Mouse (Mus musculus): ENCODE measurements around the gene Cby3. TPM values are rescaled to one million over a fixed set of nuclear protein-coding genes. Genes with fewer than 3 reads are reported as not detected.

The Cby3 gene
- polyA plus RNA-seq, 1 experiment from 2014 or later, result 0.51 TPM

GRCm38 (mm10) chr11:50326302-50326966, 27.8 kb upstream of the Cby3 start:
- no peak for DNase-seq (ENCODE audit: low spot score)
- H3K4me3 ChIP-seq (ENCODE audit: low read depth, low read length), result peak overlapping the region; percentile 76
- no peaks in the 10 kb centered on the region for H3K27me3 ChIP-seq (ENCODE audit: control insufficient read depth, insufficient read depth, low read length)
- peak overlapping the region; percentile 59 for H3K9ac ChIP-seq (ENCODE audit: low read depth, low read length)
- H3K9me3 ChIP-seq (ENCODE audit: control insufficient read depth, low read length), result no peaks in the 10 kb centered on the region
- peak overlapping the region; percentile 50 for H3K4me2 ChIP-seq (replicated peaks; ENCODE audit: low read depth, low read length)
- WGBS, result 6% methylated on average over 7 of the region's 7 CpGs
- H3K36me3 ChIP-seq (ENCODE audit: control insufficient read depth, insufficient read depth, low read length), result peaks cover 3% of the 10 kb centered on the region; the same call in 1 of the 2 replicates
- H3K4me1 ChIP-seq (replicated peaks; ENCODE audit: control insufficient read depth, insufficient read depth, low read length), result no peaks in the 10 kb centered on the region; the same call in none of the 2 replicates
- ATAC-seq (ENCODE audit: low FRiP score), result no peak
- peak overlapping the region; percentile 18; the same call in 1 of the 2 replicates for H3K27ac ChIP-seq (ENCODE audit: low read depth, low read length)

- WGBS, result 94% methylated on average over 3 of the region's 3 CpGs
- no peak overlapping the region for H3K27ac ChIP-seq (ENCODE audit: low read depth, low read length)
These were observed 26.1 kb upstream of the Cby3 start for GRCm38 (mm10) chr11:50328075-50328625.

GRCm38 (mm10) chr11:50329378-50329777, 24.9 kb upstream of the Cby3 start:
- Histone ChIP-seq H3K27ac (ENCODE audit: low read depth, low read length) (no peak overlapping the region), H3K4me1 (replicated peaks; ENCODE audit: control insufficient read depth, insufficient read depth, low read length) (no peaks in the 10 kb centered on the region; the same call in 1 of the 2 replicates)
- 96% methylated on average over 1 of the region's 1 CpGs for WGBS

More at GRCm38 (mm10) chr11:50328075-50328625, 26.1 kb upstream of the Cby3 start:
- no peaks in the 10 kb centered on the region; the same call in none of the 2 replicates for H3K4me1 ChIP-seq (replicated peaks; ENCODE audit: control insufficient read depth, insufficient read depth, low read length)
- no peaks in the 10 kb centered on the region for H3K27me3 ChIP-seq (ENCODE audit: control insufficient read depth, insufficient read depth, low read length)
- no peak overlapping the region for H3K4me2 ChIP-seq (replicated peaks; ENCODE audit: low read depth, low read length)
- H3K4me3 ChIP-seq (ENCODE audit: low read depth, low read length), result no peak overlapping the region
- no peaks in the 10 kb centered on the region for H3K9me3 ChIP-seq (ENCODE audit: control insufficient read depth, low read length)
- no peak overlapping the region for H3K9ac ChIP-seq (ENCODE audit: low read depth, low read length)
- H3K36me3 ChIP-seq (ENCODE audit: control insufficient read depth, insufficient read depth, low read length), result peaks cover 3% of the 10 kb centered on the region; the same call in 1 of the 2 replicates
- DNase-seq (ENCODE audit: low spot score), result no peak
- ATAC-seq (ENCODE audit: low FRiP score), result no peak

GRCm38 (mm10) chr11:50333181-50333580, 21.1 kb upstream of the Cby3 start:
- no peaks in the 10 kb centered on the region for H3K9me3 ChIP-seq (ENCODE audit: control insufficient read depth, low read length)
- H3K36me3 ChIP-seq (ENCODE audit: control insufficient read depth, insufficient read depth, low read length), result peaks cover 3% of the 10 kb centered on the region; the same call in 1 of the 2 replicates
- ATAC-seq (ENCODE audit: low FRiP score), result no peak
- no peak overlapping the region for H3K27ac ChIP-seq (ENCODE audit: low read depth, low read length)
- H3K4me2 ChIP-seq (replicated peaks; ENCODE audit: low read depth, low read length), result no peak overlapping the region
- no peak overlapping the region for H3K9ac ChIP-seq (ENCODE audit: low read depth, low read length)
- no peak overlapping the region for H3K4me3 ChIP-seq (ENCODE audit: low read depth, low read length)
- WGBS, result 98% methylated on average over 3 of the region's 3 CpGs
- H3K4me1 ChIP-seq (replicated peaks; ENCODE audit: control insufficient read depth, insufficient read depth, low read length), result no peaks in the 10 kb centered on the region
- no peaks in the 10 kb centered on the region for H3K27me3 ChIP-seq (ENCODE audit: control insufficient read depth, insufficient read depth, low read length)
- DNase-seq (ENCODE audit: low spot score), result no peak

More at GRCm38 (mm10) chr11:50329378-50329777, 24.9 kb upstream of the Cby3 start:
- ATAC-seq (ENCODE audit: low FRiP score) (no peak), DNase-seq (ENCODE audit: low spot score) (no peak)
- Histone ChIP-seq H3K9me3 (ENCODE audit: control insufficient read depth, low read length) (no peaks in the 10 kb centered on the region), H3K36me3 (ENCODE audit: control insufficient read depth, insufficient read depth, low read length) (peaks cover 3% of the 10 kb centered on the region; the same call in 1 of the 2 replicates), H3K9ac (ENCODE audit: low read depth, low read length) (no peak overlapping the region), H3K4me3 (ENCODE audit: low read depth, low read length) (no peak overlapping the region), H3K27me3 (ENCODE audit: control insufficient read depth, insufficient read depth, low read length) (no peaks in the 10 kb centered on the region), H3K4me2 (replicated peaks; ENCODE audit: low read depth, low read length) (no peak overlapping the region)

GRCm38 (mm10) chr11:50336126-50336525, 18.1 kb upstream of the Cby3 start:
- H3K27ac ChIP-seq (ENCODE audit: low read depth, low read length), result no peak overlapping the region
- ATAC-seq (ENCODE audit: low FRiP score), result no peak
- 55% methylated on average over 1 of the region's 1 CpGs for WGBS

GRCm38 (mm10) chr11:50336891-50337290, 17.4 kb upstream of the Cby3 start:
- ATAC-seq (ENCODE audit: low FRiP score), result no peak
- DNase-seq (ENCODE audit: low spot score), result no peak
- Histone ChIP-seq H3K27me3 (ENCODE audit: control insufficient read depth, insufficient read depth, low read length) (no peaks in the 10 kb centered on the region), H3K9ac (ENCODE audit: low read depth, low read length) (no peak overlapping the region), H3K4me2 (replicated peaks; ENCODE audit: low read depth, low read length) (no peak overlapping the region), H3K27ac (ENCODE audit: low read depth, low read length) (no peak overlapping the region), H3K36me3 (ENCODE audit: control insufficient read depth, insufficient read depth, low read length) (no peaks in the 10 kb centered on the region), H3K4me3 (ENCODE audit: low read depth, low read length) (no peak overlapping the region), H3K4me1 (replicated peaks; ENCODE audit: control insufficient read depth, insufficient read depth, low read length) (no peaks in the 10 kb centered on the region), H3K9me3 (ENCODE audit: control insufficient read depth, low read length) (no peaks in the 10 kb centered on the region)
- WGBS, result 75% methylated on average over 4 of the region's 4 CpGs

More at GRCm38 (mm10) chr11:50336126-50336525, 18.1 kb upstream of the Cby3 start:
- no peaks in the 10 kb centered on the region for H3K4me1 ChIP-seq (replicated peaks; ENCODE audit: control insufficient read depth, insufficient read depth, low read length)
- H3K9me3 ChIP-seq (ENCODE audit: control insufficient read depth, low read length), result no peaks in the 10 kb centered on the region
- DNase-seq (ENCODE audit: low spot score), result no peak
- no peak overlapping the region for H3K4me3 ChIP-seq (ENCODE audit: low read depth, low read length)
- no peaks in the 10 kb centered on the region for H3K27me3 ChIP-seq (ENCODE audit: control insufficient read depth, insufficient read depth, low read length)
- no peak overlapping the region for H3K9ac ChIP-seq (ENCODE audit: low read depth, low read length)
- no peaks in the 10 kb centered on the region for H3K36me3 ChIP-seq (ENCODE audit: control insufficient read depth, insufficient read depth, low read length)
- H3K4me2 ChIP-seq (replicated peaks; ENCODE audit: low read depth, low read length), result no peak overlapping the region

GRCm38 (mm10) chr11:50345486-50345885, 8.8 kb upstream of the Cby3 start:
- no peak overlapping the region for H3K9ac ChIP-seq (ENCODE audit: low read depth, low read length)
- DNase-seq (ENCODE audit: low spot score) (no peak), ATAC-seq (ENCODE audit: low FRiP score) (no peak)
- H3K27me3 ChIP-seq (ENCODE audit: control insufficient read depth, insufficient read depth, low read length), result no peaks in the 10 kb centered on the region
- H3K4me1 ChIP-seq (replicated peaks; ENCODE audit: control insufficient read depth, insufficient read depth, low read length), result no peaks in the 10 kb centered on the region
- no peak overlapping the region for H3K4me3 ChIP-seq (ENCODE audit: low read depth, low read length)
- no peaks in the 10 kb centered on the region for H3K36me3 ChIP-seq (ENCODE audit: control insufficient read depth, insufficient read depth, low read length)
- H3K9me3 ChIP-seq (ENCODE audit: control insufficient read depth, low read length), result no peaks in the 10 kb centered on the region
- 84% methylated on average over 4 of the region's 4 CpGs for WGBS
- H3K27ac ChIP-seq (ENCODE audit: low read depth, low read length), result no peak overlapping the region
- H3K4me2 ChIP-seq (replicated peaks; ENCODE audit: low read depth, low read length), result no peak overlapping the region

GRCm38 (mm10) chr11:50346256-50347032, 7.8 kb upstream of the Cby3 start:
- no peak for DNase-seq (ENCODE audit: low spot score)
- Histone ChIP-seq H3K9me3 (ENCODE audit: control insufficient read depth, low read length) (no peaks in the 10 kb centered on the region), H3K4me2 (replicated peaks; ENCODE audit: low read depth, low read length) (no peak overlapping the region), H3K4me3 (ENCODE audit: low read depth, low read length) (no peak overlapping the region), H3K9ac (ENCODE audit: low read depth, low read length) (no peak overlapping the region), H3K4me1 (replicated peaks; ENCODE audit: control insufficient read depth, insufficient read depth, low read length) (no peaks in the 10 kb centered on the region), H3K36me3 (ENCODE audit: control insufficient read depth, insufficient read depth, low read length) (no peaks in the 10 kb centered on the region), H3K27me3 (ENCODE audit: control insufficient read depth, insufficient read depth, low read length) (no peaks in the 10 kb centered on the region), H3K27ac (ENCODE audit: low read depth, low read length) (no peak overlapping the region)
- no peak for ATAC-seq (ENCODE audit: low FRiP score)
- WGBS, result 90% methylated on average over 9 of the region's 9 CpGs
